Mouse (Mus musculus) heart, postnatal 10 days (tissue): ENCODE measurements around the gene Nenf. TPM values are rescaled to one million over a fixed set of nuclear protein-coding genes. Genes with fewer than 3 reads are reported as not detected.

Source experiments
- DNase-seq, 2 experiments: peaks; one replicate each; pipeline ENCODE4 v3.0.0; 2021
- intact Hi-C: fragments of 180-260 bp; cut with DNase I; formaldehyde crosslinking; loops from one replicate; pipeline ENCODE4 v1.15.1; 2025
- total RNA-seq, 2 experiments: library from RNA; stranded (reverse); gene quantifications; 2 replicates each; pipeline ENCODE4 v1.2.3; 2021

Nenf gene
- total RNA-seq, 2 experiments from 2014 or later = 107 to 116 TPM

GRCm38 (mm10) chr1:191293051-191293450, 24.9 kb downstream of the Nenf start:
- no peak for DNase-seq
- intact Hi-C loops = no loop called here

GRCm38 (mm10) chr1:191292348-191292747, 25.6 kb downstream of the Nenf start:
- intact Hi-C loops = no loop called here
- peak; percentile 85 to 89 for DNase-seq

GRCm38 (mm10) chr1:191288762-191289161, 29.2 kb downstream of the Nenf start:
- peak in 1 of 2 experiments; percentile 56 for DNase-seq
- intact Hi-C loops = no loop called here

GRCm38 (mm10) chr1:191284502-191284901, 33.5 kb downstream of the Nenf start:
- DNase-seq = no peak
- intact Hi-C loops = no loop called here

- intact Hi-C loops = no loop called here
- DNase-seq = no peak
Measured at GRCm38 (mm10) chr1:191283110-191284040, 34.6 kb downstream of the Nenf start.

GRCm38 (mm10) chr1:191282319-191282718, 35.7 kb downstream of the Nenf start:
- no peak for DNase-seq
- intact Hi-C loops = no loop called here

GRCm38 (mm10) chr1:191281171-191281570, 36.8 kb downstream of the Nenf start:
- DNase-seq = no peak
- intact Hi-C loops = no loop called here

GRCm38 (mm10) chr1:191278324-191278723, 39.7 kb downstream of the Nenf start:
- intact Hi-C loops = loop anchor here (5.0 to 10.0 kb wide), 3 partner anchors 91 to 336 kb away; no protein-coding TSS in a partner anchor
- no peak for DNase-seq

- DNase-seq = peak in 1 of 2 experiments; percentile 42
- intact Hi-C loops = loop anchor here (5.0 to 10.0 kb wide), 3 partner anchors 90 to 335 kb away; no protein-coding TSS in a partner anchor
Measured at GRCm38 (mm10) chr1:191277549-191278059, 40.4 kb downstream of the Nenf start.

GRCm38 (mm10) chr1:191276181-191276580, 41.8 kb downstream of the Nenf start:
- no peak for DNase-seq
- intact Hi-C loops = loop anchor here (5.0 to 10.0 kb wide), 3 partner anchors 89 to 334 kb away; no protein-coding TSS in a partner anchor

GRCm38 (mm10) chr1:191275527-191275926, 42.5 kb downstream of the Nenf start:
- intact Hi-C loops = loop anchor here (5.0 to 10.0 kb wide), 3 partner anchors 88 to 333 kb away; no protein-coding TSS in a partner anchor
- peak; percentile 82 to 87 for DNase-seq

GRCm38 (mm10) chr1:191272660-191273059, 45.3 kb downstream of the Nenf start:
- intact Hi-C loops = loop anchor here (5.0 to 10.0 kb wide), 2 partner anchors 45 to 198 kb away; no protein-coding TSS in a partner anchor

GRCm38 (mm10) chr1:191269648-191269952, 48.4 kb downstream of the Nenf start:
- intact Hi-C loops = no loop called here
- DNase-seq = peak in 1 of 2 experiments; percentile 32

More at GRCm38 (mm10) chr1:191272660-191273059, 45.3 kb downstream of the Nenf start:
- DNase-seq = no peak

- intact Hi-C loops = no loop called here
- DNase-seq = peak in 1 of 2 experiments; percentile 38
Measured at GRCm38 (mm10) chr1:191268797-191269647, 49.0 kb downstream of the Nenf start.

GRCm38 (mm10) chr1:191267856-191268255, 50.1 kb downstream of the Nenf start:
- no peak for DNase-seq
- intact Hi-C loops = no loop called here

- no peak for DNase-seq
- intact Hi-C loops = no loop called here
Measured at GRCm38 (mm10) chr1:191267162-191267561, 50.8 kb downstream of the Nenf start.

- intact Hi-C loops = no loop called here
- no peak for DNase-seq
Measured at GRCm38 (mm10) chr1:191263471-191263870, 54.5 kb downstream of the Nenf start.

GRCm38 (mm10) chr1:191261861-191262260, 56.1 kb downstream of the Nenf start:
- intact Hi-C loops = no loop called here

GRCm38 (mm10) chr1:191259661-191260060, 58.3 kb downstream of the Nenf start:
- intact Hi-C loops = no loop called here
- DNase-seq = no peak

More at GRCm38 (mm10) chr1:191261861-191262260, 56.1 kb downstream of the Nenf start:
- DNase-seq = no peak

- intact Hi-C loops = no loop called here
Measured at GRCm38 (mm10) chr1:191259121-191259520, 58.9 kb downstream of the Nenf start.

GRCm38 (mm10) chr1:191258521-191258920, 59.5 kb downstream of the Nenf start:
- no peak for DNase-seq
- intact Hi-C loops = no loop called here

More at GRCm38 (mm10) chr1:191259121-191259520, 58.9 kb downstream of the Nenf start:
- no peak for DNase-seq
